Mouse (Mus musculus): ENCODE data around the gene Zfp781.
"Not testable (repeated sequence)": the region's sequence is repeated elsewhere in the genome, so short reads cannot be mapped to it uniquely, and the experiment has no call there.

Zfp781 gene

GRCm38 (mm10) chr10:81929842-81930743 lies at the start of gene Zfp781:
Gene Zfp781, minus strand, starts transcription at chr10:81930480.
- in situ Hi-C loops (cut with MboI, MseI): loop anchor here (5.0 kb wide), 1 partner anchor 163 kb away; no protein-coding TSS in a partner anchor

GRCm38 (mm10) chr10:81978365-81979003 lies 48.2 kb upstream of the Zfp781 start:
- in situ Hi-C loops (cut with MboI, MseI): loop anchor here in 1 of 2 experiments (25.0 kb wide), 1 partner anchor 341 kb away; the partner anchor contains the start of genes Ankrd24, Gm10778 and Sirt6

GRCm38 (mm10) chr10:81930744-81931118 lies 451 bp upstream of the Zfp781 start:
- in situ Hi-C loops (cut with MboI, MseI): not testable (repeated sequence)

GRCm38 (mm10) chr10:81863409-81864407 lies 66.6 kb downstream of the Zfp781 start, which contains the start of gene Gm32687:
Gene Gm32687, plus strand, starts transcription at chr10:81863934.
- in situ Hi-C loops (cut with MboI, MseI): loop anchor here in 1 of 2 experiments (5.0 kb wide), 1 partner anchor 134 kb away; no protein-coding TSS in a partner anchor
